Mouse (Mus musculus) small intestine, adult 2 months (tissue): ENCODE data around the gene Otulin. TPM values are rescaled to one million over a fixed set of nuclear protein-coding genes. Genes with fewer than 3 reads are reported as not detected.
A peak's percentile ranks its signal among the peaks of the same experiment; 100 is the strongest.

Source experiments
- H3K27ac ChIP-seq: fragments of 200-500 bp; 2 replicates; pipeline ENCODE4 v1.5.1; 2012; ENCODE audit warnings: low read depth, low read length, control low read depth, inconsistent platforms; ENCODE audit not compliant: insufficient read depth
- H3K27me3 ChIP-seq: fragments of 200-500 bp; 2 replicates; pipeline ENCODE4 v1.6.1; 2012; ENCODE audit warnings: mild to moderate bottlenecking, moderate library complexity, low read length, inconsistent platforms; ENCODE audit not compliant: control insufficient read depth, insufficient read depth
- H3K36me3 ChIP-seq: fragments of 200-500 bp; 2 replicates; pipeline ENCODE4 v1.6.1; 2012; ENCODE audit warnings: mild to moderate bottlenecking, low read length, control low read depth, inconsistent platforms; ENCODE audit not compliant: control insufficient read depth, insufficient read depth
- H3K4me1 ChIP-seq: fragments of 200-500 bp; 2 replicates; pipeline ENCODE4 v1.6.1; 2012; ENCODE audit warnings: low read length, inconsistent platforms, mixed read lengths; ENCODE audit not compliant: control insufficient read depth, insufficient read depth, insufficient read length
- H3K4me3 ChIP-seq: fragments of 200-500 bp; 2 replicates; pipeline ENCODE4 v1.5.1; 2012; ENCODE audit warnings: low read depth, mild to moderate bottlenecking, control low read depth, inconsistent platforms, low read length, moderate library complexity
- CTCF ChIP-seq: fragments of 200-500 bp; IDR thresholded peaks from 2 replicates; pipeline ENCODE4 v1.5.1; 2012; ENCODE audit warnings: low read depth, mild to moderate bottlenecking, control low read depth, inconsistent platforms, low read length, moderate library complexity, mixed read lengths; ENCODE audit not compliant: insufficient replicate concordance, insufficient read length; ENCODE audit errors: extremely low read depth
- POLR2A ChIP-seq: fragments of 200-500 bp; IDR thresholded peaks from 2 replicates; pipeline ENCODE4 v1.6.1; 2012; ENCODE audit warnings: low read depth, mild to moderate bottlenecking, control low read depth, inconsistent platforms, low read length, moderate library complexity
- WGBS: fragments of 180-500 bp; shearing (Covaris S2); methylation state at CpG from one replicate; pipeline ENCODE4 v1.1.7; 2018; 5-methylcytosine and 5-hydroxymethylcytosine counted together
- polyA plus RNA-seq: library from polyadenylated mRNA; depleted of rRNA; stranded (reverse); fragments of >200 nt; gene quantifications from 2 replicates; pipeline ENCODE4 v1.2.3, GENCODE M21; 2012

Gene Otulin
- polyA plus RNA-seq, 1 experiment = 31.8 TPM

GRCm38 (mm10) chr15:27588087-27588826 is 42.2 kb downstream of the Otulin start:
- Histone ChIP-seq H3K36me3 (peaks cover 22% of the 10 kb centered on the region), H3K4me1 (no peaks in the 10 kb centered on the region), H3K27me3 (no peaks in the 10 kb centered on the region), H3K4me3 (no peak overlapping the region), H3K27ac (no peak overlapping the region)
- WGBS = 81% methylated on average over 14 of the region's 14 CpGs
- TF ChIP-seq CTCF = no peak
- TF ChIP-seq POLR2A = no peak

DNA sequence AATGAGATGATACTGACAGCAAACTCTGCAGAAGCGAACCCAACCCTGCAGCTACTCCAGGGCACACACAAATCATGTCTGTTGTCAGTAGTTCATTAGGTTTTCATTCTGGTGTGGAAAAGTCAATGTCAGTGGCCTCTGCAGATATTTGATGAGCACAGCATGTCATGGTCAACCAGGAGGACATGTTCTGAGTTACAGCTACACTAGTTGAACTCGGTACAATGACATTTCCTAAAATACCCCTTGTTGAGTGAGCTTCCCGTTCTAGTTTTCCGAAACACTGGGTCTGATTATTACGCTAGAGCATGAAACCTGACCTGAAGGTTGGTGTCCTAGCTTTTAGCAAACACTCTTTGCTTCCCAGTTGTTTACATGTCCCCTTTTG is 44.4 kb downstream of the Otulin start:
- no peak overlapping the region for H3K27ac ChIP-seq
- H3K4me1 ChIP-seq = no peaks in the 10 kb centered on the region
- peaks cover 11% of the 10 kb centered on the region for H3K36me3 ChIP-seq
- no peaks in the 10 kb centered on the region for H3K27me3 ChIP-seq
- WGBS = 88% methylated on average over 5 of the region's 5 CpGs
- H3K4me3 ChIP-seq = no peak overlapping the region
- TF ChIP-seq CTCF (no peak), POLR2A (no peak)

DNA sequence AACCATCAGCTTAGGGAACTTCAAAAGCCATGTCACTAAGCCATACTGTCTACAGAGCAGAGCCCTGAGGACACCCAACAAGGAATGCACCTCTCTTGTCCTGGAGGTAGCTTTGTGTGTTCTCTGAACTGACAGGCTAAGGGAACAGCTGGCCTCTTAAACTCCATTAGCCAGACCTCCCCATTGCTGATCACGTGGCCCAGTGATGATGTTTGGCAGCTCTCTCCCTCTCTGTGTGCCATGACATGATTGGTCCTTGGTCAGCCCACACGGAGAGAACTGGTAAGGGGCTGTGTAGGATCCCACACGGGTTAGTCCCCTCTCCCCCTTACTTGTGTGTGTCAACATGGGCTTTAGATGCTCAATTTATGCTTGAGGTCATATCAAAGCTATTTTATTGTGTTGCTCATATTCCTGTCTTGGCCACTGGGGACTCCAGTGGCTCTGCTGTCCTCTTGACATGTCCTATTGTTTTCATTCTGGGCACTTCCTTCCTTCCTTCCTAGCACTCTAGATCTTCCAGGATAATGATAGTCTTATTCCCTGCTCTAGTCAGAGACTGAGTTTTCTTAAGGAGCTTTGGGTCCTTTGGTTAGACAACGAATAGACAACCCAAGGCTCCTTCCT is 44.9 kb downstream of the Otulin start:
- no peak overlapping the region for H3K4me3 ChIP-seq
- no peak overlapping the region for H3K27ac ChIP-seq
- no peaks in the 10 kb centered on the region for H3K4me1 ChIP-seq
- H3K36me3 ChIP-seq = peaks cover 6% of the 10 kb centered on the region
- WGBS = 72% methylated on average over 4 of the region's 4 CpGs
- H3K27me3 ChIP-seq = no peaks in the 10 kb centered on the region
- TF ChIP-seq POLR2A (no peak), CTCF (no peak)

DNA sequence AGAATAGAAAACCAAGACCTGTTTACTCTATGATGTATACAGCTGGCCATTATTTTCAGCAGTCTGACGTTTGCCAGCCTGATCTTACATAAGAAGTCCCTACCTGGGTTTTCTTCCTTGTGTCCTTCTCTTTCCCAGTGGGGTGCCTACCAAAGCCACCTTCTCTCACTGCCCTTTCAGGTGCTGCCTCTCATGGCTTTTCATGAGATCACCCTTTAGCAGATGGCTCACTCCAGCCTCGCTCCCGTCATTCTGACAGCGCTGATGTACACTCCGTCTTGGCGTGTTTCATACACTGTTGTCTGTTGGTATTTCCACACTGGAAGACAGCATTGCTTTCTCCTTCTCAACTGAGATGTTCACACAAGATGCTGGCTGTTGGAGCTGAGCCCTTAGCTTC is 46.9 kb downstream of the Otulin start:
- H3K4me3 ChIP-seq = no peak overlapping the region
- 93% methylated on average over 6 of the region's 6 CpGs for WGBS
- H3K4me1 ChIP-seq = peaks cover under 1% of the 10 kb centered on the region; the same call in 1 of the 2 replicates
- no peak overlapping the region for H3K27ac ChIP-seq
- no peaks in the 10 kb centered on the region for H3K27me3 ChIP-seq
- H3K36me3 ChIP-seq = 0 out of 2 replicates have a peak, but pooled peaks cover 3% of the 10 kb centered on the region
- TF ChIP-seq POLR2A (no peak), CTCF (no peak)

- H3K4me3 ChIP-seq = no peak overlapping the region
- WGBS = 73% methylated on average over 4 of the region's 4 CpGs
- no peak overlapping the region for H3K27ac ChIP-seq
- no peaks in the 10 kb centered on the region for H3K27me3 ChIP-seq
- peaks cover 7% of the 10 kb centered on the region for H3K4me1 ChIP-seq
- TF ChIP-seq CTCF (peak; percentile 60; the same call in 1 of the 2 replicates), POLR2A (no peak)
- H3K36me3 ChIP-seq = 0 out of 2 replicates have a peak, but pooled peaks cover 1% of the 10 kb centered on the region
Observed at GRCm38 (mm10) chr15:27583042-27583441, 47.5 kb downstream of the Otulin start.

DNA sequence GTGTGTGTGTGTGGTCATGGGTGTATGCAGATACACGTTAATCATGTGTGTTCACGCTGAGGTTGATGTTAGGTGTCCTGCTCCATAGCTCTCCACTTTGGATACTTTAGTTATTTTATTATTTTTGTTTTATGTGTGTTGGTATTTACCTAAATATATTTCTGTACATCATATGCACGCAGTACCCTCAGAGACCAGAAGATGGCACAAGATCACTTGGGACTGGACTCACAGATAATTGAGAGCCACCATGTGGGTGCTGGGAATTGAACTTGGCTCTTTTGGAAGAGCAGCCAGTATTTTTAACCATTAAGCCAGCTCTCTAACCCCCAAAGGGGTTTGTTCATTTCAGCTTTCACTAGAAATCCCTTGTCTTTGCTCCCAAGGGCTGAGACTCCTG is 48.1 kb downstream of the Otulin start:
- Histone ChIP-seq H3K4me3 (no peak overlapping the region), H3K27me3 (no peaks in the 10 kb centered on the region), H3K36me3 (0 out of 2 replicates have a peak, but pooled peaks cover 1% of the 10 kb centered on the region), H3K4me1 (peaks cover 8% of the 10 kb centered on the region), H3K27ac (no peak overlapping the region)
- WGBS = 95% methylated on average over 3 of the region's 3 CpGs
- TF ChIP-seq POLR2A (no peak), CTCF (peak; percentile 18; the same call in 1 of the 2 replicates)

DNA sequence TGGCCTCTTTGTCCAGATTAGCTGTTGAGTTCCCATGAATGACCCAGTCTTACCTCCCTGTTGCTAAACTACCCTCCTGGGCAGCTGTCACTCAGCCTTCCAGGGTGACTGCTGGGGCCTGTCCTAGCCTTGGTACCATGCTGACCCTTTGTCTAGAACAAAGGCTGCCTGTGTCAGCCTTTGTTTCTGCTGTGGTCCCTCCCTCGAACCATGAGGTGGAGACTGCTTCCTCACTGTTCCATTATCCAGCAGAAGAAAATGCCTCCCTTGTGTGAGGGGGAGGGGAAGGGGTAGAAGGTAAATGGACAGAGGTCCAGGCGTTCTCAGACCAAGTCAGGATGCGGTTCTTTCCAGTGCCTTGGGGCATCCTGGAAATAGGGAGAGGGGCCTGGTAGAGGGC is 48.9 kb downstream of the Otulin start:
- Histone ChIP-seq H3K27ac (no peak overlapping the region), H3K4me3 (no peak overlapping the region), H3K27me3 (no peaks in the 10 kb centered on the region), H3K36me3 (0 out of 2 replicates have a peak, but pooled peaks cover 1% of the 10 kb centered on the region), H3K4me1 (peaks cover 8% of the 10 kb centered on the region)
- WGBS = 87% methylated on average over 3 of the region's 3 CpGs
- TF ChIP-seq POLR2A (no peak), CTCF (no peak)
